Mouse (Mus musculus) intestine, embryonic 16.5 days (tissue): ENCODE measurements at regions not wholly inside any gene's neighbourhood (a gene's known extent, or its start where the extent isn't known, plus 50 kb on each side); places are given as distances from the start of the nearest gene placed in this dataset.
A peak's percentile ranks its signal among the peaks of the same experiment; 100 is the strongest.
"Not testable (repeated sequence)": the region's sequence is repeated elsewhere in the genome, so short reads cannot be mapped to it uniquely, and the experiment has no call there.

Experiments
- ATAC-seq: fragments of 200-750 bp; cut with Nextera tagmentation; 2 replicates; pipeline ENCODE4 v1.8.0; 2017; ENCODE audit warnings: moderate TSS enrichment, moderate library complexity
- H3K27ac ChIP-seq: fragments of 300-500 bp; sonication (generic); 2 replicates; pipeline ENCODE4 v1.5.1; 2014; ENCODE audit warnings: mild to moderate bottlenecking, low read length
- H3K27me3 ChIP-seq: fragments of 300-500 bp; sonication (generic); replicated peaks from 2 replicates; pipeline ENCODE4 v1.6.1; 2014; ENCODE audit warnings: low read length, control low read depth, mixed read lengths; ENCODE audit not compliant: control insufficient read depth, insufficient read depth
- H3K36me3 ChIP-seq: fragments of 300-500 bp; sonication (generic); 2 replicates; pipeline ENCODE4 v1.6.1; 2014; ENCODE audit warnings: low read length, control low read depth; ENCODE audit not compliant: control insufficient read depth, insufficient read depth
- H3K4me1 ChIP-seq: fragments of 300-500 bp; sonication (generic); 2 replicates; pipeline ENCODE4 v1.6.1; 2014; ENCODE audit warnings: low read length, control low read depth, mixed read lengths; ENCODE audit not compliant: control insufficient read depth, insufficient read depth
- H3K4me2 ChIP-seq: fragments of 300-500 bp; sonication (generic); 2 replicates; pipeline ENCODE4 v1.6.1; 2014; ENCODE audit warnings: low read depth, low read length, control low read depth
- H3K4me3 ChIP-seq: fragments of 300-500 bp; sonication (generic); 2 replicates; pipeline ENCODE4 v1.5.1; 2014; ENCODE audit warnings: mild to moderate bottlenecking, low read length
- H3K9ac ChIP-seq: fragments of 300-500 bp; sonication (generic); 2 replicates; pipeline ENCODE4 v1.6.1; 2014; ENCODE audit warnings: low read depth, low read length
- H3K9me3 ChIP-seq: fragments of 300-500 bp; sonication (generic); 2 replicates; pipeline ENCODE4 v1.6.1; 2016; ENCODE audit warnings: low read length, control low read depth; ENCODE audit not compliant: control insufficient read depth
- WGBS: fragments of 180-500 bp; shearing (Covaris S2); extraction: QIAGEN DNeasy Blood & Tissue Kit; methylation state at CpG from one replicate; pipeline ENCODE4 v1.1.7; 2014; 5-methylcytosine and 5-hydroxymethylcytosine counted together

DNA sequence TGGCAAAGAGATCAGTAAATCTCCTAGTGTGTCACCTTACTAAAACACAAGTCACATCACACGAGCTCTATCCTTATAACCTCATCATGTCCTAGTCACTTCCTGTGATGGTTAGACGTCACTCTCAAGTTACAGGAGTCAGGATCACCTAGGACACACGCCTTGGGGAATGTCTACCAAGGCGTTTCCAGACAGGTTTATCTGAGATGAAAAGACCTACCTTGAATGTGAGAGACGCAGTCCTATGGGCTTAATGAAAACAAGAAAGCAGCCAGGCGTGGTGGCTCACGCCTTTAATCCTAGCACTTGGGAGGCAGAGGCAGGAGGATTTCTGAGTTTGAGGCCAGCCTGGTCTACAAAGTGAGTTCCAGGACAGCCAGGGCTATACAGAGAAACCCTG lies 185.0 kb upstream of the Rpl38 start:
- not testable (repeated sequence) for H3K27ac ChIP-seq, H3K4me3 ChIP-seq, H3K9me3 ChIP-seq, H3K36me3 ChIP-seq, H3K9ac ChIP-seq, H3K27me3 ChIP-seq, H3K4me2 ChIP-seq, ATAC-seq, H3K4me1 ChIP-seq
- WGBS: 82% methylated on average over 7 of the region's 7 CpGs

DNA sequence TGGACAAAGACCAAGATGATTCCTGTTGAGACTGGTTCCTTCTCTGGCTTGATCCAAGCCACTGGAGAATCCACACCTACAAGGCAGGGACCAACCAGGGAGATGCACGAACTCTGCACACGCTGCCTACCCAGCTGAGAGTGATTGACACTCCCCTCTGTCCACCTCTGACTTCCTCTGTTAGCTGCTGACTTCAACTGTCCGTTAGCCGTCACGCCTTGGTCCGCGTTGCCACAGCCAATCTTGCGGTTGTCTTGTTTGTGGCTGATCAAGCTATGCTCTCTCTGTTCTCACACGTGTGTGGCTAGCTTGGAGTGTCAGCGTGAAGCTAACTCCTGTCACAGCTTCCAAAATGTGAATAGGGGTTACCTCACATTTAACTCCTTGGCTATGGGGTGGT lies 186.3 kb upstream of the Rpl38 start:
- Histone ChIP-seq H3K36me3 (no peaks in the 10 kb centered on the region), H3K27me3 (no peaks in the 10 kb centered on the region), H3K4me1 (no peaks in the 10 kb centered on the region), H3K4me3 (no peak overlapping the region), H3K9ac (no peak overlapping the region), H3K27ac (no peak overlapping the region), H3K4me2 (no peak overlapping the region), H3K9me3 (no peaks in the 10 kb centered on the region)
- WGBS: 76% methylated on average over 10 of the region's 10 CpGs
- ATAC-seq: no peak

DNA sequence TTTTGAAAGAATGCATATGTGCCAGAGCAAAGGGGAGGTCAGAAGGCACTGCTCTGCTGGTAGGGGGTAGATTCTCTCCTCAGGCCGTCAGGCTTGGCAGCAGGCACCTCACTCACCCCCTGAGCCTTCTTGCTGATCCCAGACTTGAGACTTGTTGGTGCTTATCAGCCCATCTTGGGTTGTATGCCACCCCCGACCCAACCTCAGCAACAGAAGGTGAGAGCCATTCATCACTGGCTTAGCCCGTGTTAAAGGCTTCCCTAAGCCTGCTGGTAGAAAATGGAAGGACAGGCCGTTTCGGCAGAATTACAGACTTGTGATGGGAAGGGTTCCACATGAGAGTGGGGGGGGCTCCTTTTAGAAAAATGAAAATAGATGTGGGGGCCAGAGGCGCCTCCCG lies 187.3 kb upstream of the Rpl38 start:
- ATAC-seq: no peak
- Histone ChIP-seq H3K27me3 (no peaks in the 10 kb centered on the region), H3K9me3 (no peaks in the 10 kb centered on the region), H3K4me1 (no peaks in the 10 kb centered on the region), H3K4me2 (no peak overlapping the region), H3K9ac (no peak overlapping the region), H3K36me3 (no peaks in the 10 kb centered on the region), H3K27ac (no peak overlapping the region), H3K4me3 (no peak overlapping the region)
- WGBS: 64% methylated on average over 7 of the region's 7 CpGs

DNA sequence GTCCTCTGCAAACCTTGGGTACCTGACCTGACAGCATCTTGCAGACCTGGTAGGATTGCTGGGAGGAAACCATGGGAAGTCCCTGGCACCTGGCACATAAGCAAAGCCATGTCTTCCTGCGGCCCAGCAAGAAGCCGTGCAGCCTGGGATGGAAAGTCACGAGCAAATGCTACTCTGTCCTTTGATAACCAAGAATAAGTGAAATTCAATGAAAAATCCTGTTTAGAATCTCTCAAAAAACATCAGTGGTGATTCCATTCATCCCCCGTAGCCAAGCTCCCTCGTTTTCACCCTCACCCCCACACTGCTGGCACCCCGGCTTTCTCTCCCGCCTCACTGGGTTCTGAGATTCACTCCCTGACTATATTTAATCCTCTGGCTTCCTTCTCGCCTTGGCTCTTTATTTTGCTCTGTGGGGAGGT lies 188.2 kb upstream of the Rpl38 start:
- H3K36me3 ChIP-seq: no peaks in the 10 kb centered on the region
- no peak for ATAC-seq
- no peak overlapping the region for H3K27ac ChIP-seq
- no peak overlapping the region for H3K9ac ChIP-seq
- H3K4me1 ChIP-seq: no peaks in the 10 kb centered on the region
- H3K27me3 ChIP-seq: no peaks in the 10 kb centered on the region
- no peak overlapping the region for H3K4me2 ChIP-seq
- H3K9me3 ChIP-seq: no peaks in the 10 kb centered on the region
- 86% methylated on average over 8 of the region's 8 CpGs for WGBS
- H3K4me3 ChIP-seq: no peak overlapping the region

DNA sequence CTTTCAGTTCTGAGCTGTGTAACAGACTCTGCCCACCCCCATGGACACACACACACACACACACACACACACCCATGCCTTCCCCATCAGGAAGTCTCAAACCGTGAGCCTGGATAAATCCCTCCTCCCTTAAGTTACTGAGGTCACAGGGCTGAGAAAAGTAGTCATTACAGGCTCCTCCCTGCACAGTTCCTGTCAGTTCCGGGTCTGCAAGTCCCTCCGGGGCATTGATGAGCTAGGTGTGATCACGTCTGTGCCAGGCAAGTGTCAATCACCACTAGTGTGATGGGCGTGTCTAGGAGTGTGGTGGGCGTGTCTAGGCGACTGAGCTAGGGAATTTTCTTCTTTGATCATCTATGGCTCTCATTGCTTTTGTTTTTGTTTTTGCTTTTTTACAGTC lies 189.6 kb upstream of the Rpl38 start:
- no peaks in the 10 kb centered on the region for H3K27me3 ChIP-seq
- 8% methylated on average over 7 of the region's 7 CpGs for WGBS
- H3K4me1 ChIP-seq: no peaks in the 10 kb centered on the region
- H3K4me3 ChIP-seq: no peak overlapping the region
- peak; percentile 63 for ATAC-seq
- no peak overlapping the region for H3K27ac ChIP-seq
- H3K36me3 ChIP-seq: no peaks in the 10 kb centered on the region
- 0 out of 2 replicates have a peak overlapping the region, but pooled peaks have one; percentile 9 for H3K4me2 ChIP-seq
- no peak overlapping the region for H3K9ac ChIP-seq
- H3K9me3 ChIP-seq: no peaks in the 10 kb centered on the region

DNA sequence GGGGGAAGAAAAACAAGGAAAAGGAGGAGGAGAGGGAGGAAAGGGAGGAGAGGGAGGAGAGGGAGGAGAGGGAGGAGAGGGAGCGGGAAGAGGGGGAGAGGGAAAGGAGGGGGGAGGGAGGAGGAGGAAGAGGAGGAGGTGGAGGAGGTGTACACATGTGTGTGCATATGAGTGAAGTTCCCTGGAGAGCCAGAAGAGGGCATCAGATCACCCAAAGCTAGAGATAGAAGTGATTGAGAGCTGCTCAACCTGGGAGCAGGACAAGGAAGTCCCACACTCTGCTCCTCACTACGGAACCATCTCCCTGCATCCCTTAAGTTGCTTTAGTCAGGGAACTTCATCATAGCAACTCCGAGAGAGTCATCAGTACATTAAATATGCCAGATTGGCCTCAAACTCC lies 191.0 kb upstream of the Rpl38 start:
- no peaks in the 10 kb centered on the region for H3K9me3 ChIP-seq
- ATAC-seq: no peak
- 70% methylated on average over 3 of the region's 3 CpGs for WGBS

DNA sequence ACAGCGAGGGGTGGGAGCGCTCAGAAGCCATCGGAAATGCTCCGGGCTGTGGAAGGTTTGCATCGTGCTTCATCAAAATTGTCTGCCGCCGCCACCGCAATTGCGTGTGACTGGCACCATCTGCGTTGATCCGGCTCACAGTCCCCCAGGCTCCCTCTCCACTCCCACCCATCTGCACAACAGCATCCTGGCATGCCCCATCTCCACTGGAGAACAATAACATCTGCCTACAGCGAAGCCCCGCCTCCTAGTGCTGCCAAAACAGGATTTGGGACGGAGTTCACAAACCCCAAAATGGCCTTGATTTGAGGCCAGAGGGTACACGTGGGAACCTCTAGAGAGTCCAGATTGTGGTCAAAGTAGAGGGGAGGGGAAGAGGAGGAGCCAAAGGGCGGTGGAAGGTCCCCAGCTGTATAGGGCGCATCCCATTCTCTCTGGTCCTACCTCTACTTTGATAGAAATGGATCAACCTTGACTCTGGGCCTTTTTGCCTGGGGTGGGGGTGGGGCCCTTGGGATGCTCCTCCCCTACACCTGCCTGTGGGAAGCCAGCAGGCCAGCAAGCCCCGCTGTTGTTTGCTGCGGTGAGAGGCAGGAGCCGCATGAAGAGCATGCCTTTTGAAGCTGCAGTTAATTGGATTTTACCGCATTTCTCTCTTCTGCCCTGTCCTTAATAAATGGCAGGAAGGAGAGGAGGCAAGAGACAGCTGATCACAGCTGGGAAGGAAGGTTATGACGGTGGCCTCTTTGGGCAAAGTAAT lies 195.6 kb upstream of the Rpl38 start:
- H3K9ac ChIP-seq: no peak overlapping the region
- no peak overlapping the region for H3K27ac ChIP-seq
- 0 out of 2 replicates have a peak overlapping the region, but pooled peaks have one; percentile 10 for H3K4me2 ChIP-seq
- H3K27me3 ChIP-seq: peaks cover 3% of the 10 kb centered on the region; the same call in 1 of the 2 replicates
- H3K36me3 ChIP-seq: no peaks in the 10 kb centered on the region
- H3K4me3 ChIP-seq: no peak overlapping the region
- WGBS: 23% methylated on average over 22 of the region's 22 CpGs
- no peaks in the 10 kb centered on the region for H3K9me3 ChIP-seq
- ATAC-seq: no peak
- H3K4me1 ChIP-seq: peaks cover 15% of the 10 kb centered on the region

More for the DNA sequence above, 191.0 kb upstream of the Rpl38 start:
- Histone ChIP-seq H3K36me3 (no peaks in the 10 kb centered on the region), H3K9ac (no peak overlapping the region), H3K4me3 (no peak overlapping the region), H3K4me1 (peaks cover 5% of the 10 kb centered on the region; the same call in 1 of the 2 replicates), H3K27me3 (peaks cover 3% of the 10 kb centered on the region; the same call in 1 of the 2 replicates), H3K4me2 (no peak overlapping the region), H3K27ac (no peak overlapping the region)

DNA sequence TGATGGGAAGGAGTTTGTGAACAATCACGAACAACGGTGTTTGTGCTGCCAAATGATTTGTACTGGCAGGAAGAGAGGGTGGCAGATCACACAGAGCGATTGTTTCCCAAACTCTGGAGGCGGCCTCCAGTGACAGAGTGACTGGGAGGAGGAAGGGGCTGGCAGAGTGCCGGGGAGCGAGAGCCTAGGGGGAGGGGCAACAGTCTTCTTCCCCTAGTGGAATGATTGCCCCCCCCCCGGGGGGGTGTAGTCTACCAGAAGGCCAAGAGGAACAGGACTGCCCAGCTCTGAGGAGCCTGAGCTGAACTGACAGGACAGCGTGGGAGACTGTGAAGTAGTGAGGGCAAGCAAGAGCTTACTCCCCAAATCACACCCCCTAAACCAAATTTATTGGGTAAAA lies 199.9 kb upstream of the Rpl38 start:
- H3K4me2 ChIP-seq: 0 out of 2 replicates have a peak overlapping the region, but pooled peaks have one; percentile 7
- H3K9me3 ChIP-seq: no peaks in the 10 kb centered on the region
- peak; percentile 79 for ATAC-seq
- H3K9ac ChIP-seq: no peak overlapping the region
- H3K36me3 ChIP-seq: no peaks in the 10 kb centered on the region
- H3K27me3 ChIP-seq: peaks cover 6% of the 10 kb centered on the region; the same call in 1 of the 2 replicates
- no peak overlapping the region for H3K27ac ChIP-seq
- H3K4me3 ChIP-seq: 0 out of 2 replicates have a peak overlapping the region, but pooled peaks have one; percentile 14
- H3K4me1 ChIP-seq: peaks cover 19% of the 10 kb centered on the region
- 4% methylated on average over 8 of the region's 8 CpGs for WGBS

DNA sequence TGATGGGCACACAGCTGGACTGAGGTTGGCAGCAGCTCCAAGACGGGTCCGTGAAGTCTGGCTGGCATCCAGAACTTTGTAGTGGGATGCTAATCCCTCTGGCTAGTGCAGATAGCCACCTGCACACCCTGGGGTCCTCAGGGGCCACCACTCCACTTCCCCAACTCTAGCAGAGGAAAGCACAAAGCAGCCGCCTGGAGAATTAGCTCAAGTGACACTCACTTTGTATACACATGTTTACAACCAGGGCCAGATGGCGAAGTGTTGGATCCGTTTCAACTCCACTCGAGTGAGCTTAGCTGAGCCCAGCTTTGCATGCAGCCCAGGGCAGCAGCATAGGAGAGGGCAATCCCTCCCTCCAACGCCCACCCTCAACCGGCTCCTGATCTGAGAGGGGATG lies 200.5 kb upstream of the Rpl38 start:
- H3K27me3 ChIP-seq: peaks cover 5% of the 10 kb centered on the region; the same call in 1 of the 2 replicates
- no peaks in the 10 kb centered on the region for H3K36me3 ChIP-seq
- H3K27ac ChIP-seq: peak overlapping the region; percentile 72; the same call in 1 of the 2 replicates
- no peak overlapping the region for H3K9ac ChIP-seq
- peaks cover 18% of the 10 kb centered on the region for H3K4me1 ChIP-seq
- peak; percentile 53; the same call in 1 of the 2 replicates for ATAC-seq
- no peaks in the 10 kb centered on the region for H3K9me3 ChIP-seq
- 11% methylated on average over 8 of the region's 8 CpGs for WGBS
- H3K4me2 ChIP-seq: peak overlapping the region; percentile 26; the same call in 1 of the 2 replicates
- no peak overlapping the region for H3K4me3 ChIP-seq
